Mouse (Mus musculus) kidney, adult 2 months (tissue): ENCODE measurements around the gene Prss53. TPM values are rescaled to one million over a fixed set of nuclear protein-coding genes. Genes with fewer than 3 reads are reported as not detected.
"Not testable (repeated sequence)": the region's sequence is repeated elsewhere in the genome, so short reads cannot be mapped to it uniquely, and the experiment has no call there.

Experiments used
- DNase-seq: peaks from one replicate; pipeline ENCODE4 v3.0.0; 2021
- H3K27ac ChIP-seq: fragments of 200-500 bp; 2 replicates; pipeline ENCODE4 v1.5.1; 2012; ENCODE audit warnings: low read depth, low read length, control low read depth, inconsistent platforms; ENCODE audit not compliant: insufficient read depth
- H3K27me3 ChIP-seq: fragments of 200-500 bp; replicated peaks from 2 replicates; pipeline ENCODE4 v1.6.1; 2012; ENCODE audit warnings: mild to moderate bottlenecking, moderate library complexity, low read length, inconsistent platforms; ENCODE audit not compliant: control insufficient read depth, insufficient read depth
- H3K36me3 ChIP-seq: fragments of 200-500 bp; 2 replicates; pipeline ENCODE4 v1.6.1; 2012; ENCODE audit warnings: mild to moderate bottlenecking, moderate library complexity, low read length, inconsistent platforms; ENCODE audit not compliant: control insufficient read depth, insufficient read depth
- H3K4me1 ChIP-seq: fragments of 200-500 bp; 2 replicates; pipeline ENCODE4 v1.6.1; 2011; ENCODE audit warnings: low read length; ENCODE audit not compliant: control insufficient read depth, insufficient read depth
- H3K4me3 ChIP-seq: fragments of 200-500 bp; 2 replicates; pipeline ENCODE4 v1.5.1; 2011; ENCODE audit warnings: mild to moderate bottlenecking, low read depth, low read length, control low read depth; ENCODE audit not compliant: insufficient read depth
- CTCF ChIP-seq: fragments of 200-500 bp; conservative IDR thresholded peaks from 2 replicates; pipeline ENCODE4 v1.5.1; 2011; ENCODE audit warnings: low read depth, mild to moderate bottlenecking, control low read depth, low read length, moderate library complexity, mixed read lengths; ENCODE audit not compliant: insufficient read depth, insufficient read length
- POLR2A ChIP-seq: fragments of 200-500 bp; IDR thresholded peaks from one replicate; pipeline ENCODE4 v1.6.1; 2011; ENCODE audit warnings: low read depth, low read length, control low read depth
- WGBS: fragments of 180-500 bp; shearing (Covaris S2); methylation state at CpG from one replicate; pipeline ENCODE4 v1.1.7; 2018; 5-methylcytosine and 5-hydroxymethylcytosine counted together
- polyA plus RNA-seq: library from polyadenylated mRNA; depleted of rRNA; stranded (reverse); fragments of >200 nt; gene quantifications from 2 replicates; pipeline ENCODE4 v1.2.3, GENCODE M21; 2012

The Prss53 gene
- polyA plus RNA-seq, 1 experiment: 5.1 TPM

DNA sequence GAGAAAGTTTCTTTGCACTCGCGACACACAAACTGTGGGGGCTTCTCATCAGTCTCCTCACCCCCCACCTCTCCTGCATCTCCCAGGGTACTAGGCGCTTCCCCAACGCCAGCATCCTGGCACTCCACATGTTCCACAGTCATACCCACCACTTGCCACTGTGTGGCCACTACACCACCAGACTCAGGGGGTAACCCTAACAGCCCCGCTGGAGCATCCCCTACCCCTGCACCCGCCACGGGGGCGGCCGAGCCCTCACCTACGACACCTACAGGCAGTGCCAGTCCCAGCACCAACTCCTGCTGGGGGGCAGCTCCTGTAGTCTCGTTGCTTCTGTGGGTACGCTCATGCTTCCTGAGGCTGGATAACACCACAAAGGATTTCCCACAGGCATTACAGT, 24.3 kb downstream of the Prss53 start:
- 95% methylated on average over 12 of the region's 12 CpGs for WGBS
- H3K27ac ChIP-seq: no peak overlapping the region
- H3K27me3 ChIP-seq: no peaks in the 10 kb centered on the region
- no peaks in the 10 kb centered on the region for H3K36me3 ChIP-seq
- DNase-seq: no peak
- H3K4me3 ChIP-seq: no peak overlapping the region
- no peaks in the 10 kb centered on the region for H3K4me1 ChIP-seq
- no peak for TF ChIP-seq POLR2A
- no peak for TF ChIP-seq CTCF

DNA sequence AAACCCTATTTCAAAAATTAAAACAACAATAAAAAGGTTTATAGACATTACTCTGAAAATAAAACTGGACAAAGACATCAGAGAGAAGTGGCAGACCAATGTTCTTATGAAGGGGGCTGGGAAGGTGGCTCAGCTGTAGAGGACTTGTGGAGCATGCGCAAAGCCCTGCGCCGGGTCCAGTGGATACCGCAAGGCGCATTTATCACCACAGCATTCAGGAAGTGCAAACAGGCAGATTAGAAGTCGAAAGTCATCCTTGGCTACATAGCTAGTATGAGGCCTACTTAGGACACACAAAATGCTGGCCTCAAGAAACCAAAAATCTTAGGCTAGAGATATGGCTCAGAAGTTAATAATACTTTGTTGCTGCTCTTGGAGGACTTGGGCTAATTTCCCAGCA, 32.5 kb downstream of the Prss53 start:
- 88% methylated on average over 6 of the region's 6 CpGs for WGBS
- H3K4me1 ChIP-seq: no peaks in the 10 kb centered on the region
- H3K36me3 ChIP-seq: no peaks in the 10 kb centered on the region
- no peak overlapping the region for H3K4me3 ChIP-seq
- H3K27me3 ChIP-seq: no peaks in the 10 kb centered on the region
- no peak for TF ChIP-seq POLR2A
- no peak for TF ChIP-seq CTCF
- no peak overlapping the region for H3K27ac ChIP-seq
- no peak for DNase-seq

DNA sequence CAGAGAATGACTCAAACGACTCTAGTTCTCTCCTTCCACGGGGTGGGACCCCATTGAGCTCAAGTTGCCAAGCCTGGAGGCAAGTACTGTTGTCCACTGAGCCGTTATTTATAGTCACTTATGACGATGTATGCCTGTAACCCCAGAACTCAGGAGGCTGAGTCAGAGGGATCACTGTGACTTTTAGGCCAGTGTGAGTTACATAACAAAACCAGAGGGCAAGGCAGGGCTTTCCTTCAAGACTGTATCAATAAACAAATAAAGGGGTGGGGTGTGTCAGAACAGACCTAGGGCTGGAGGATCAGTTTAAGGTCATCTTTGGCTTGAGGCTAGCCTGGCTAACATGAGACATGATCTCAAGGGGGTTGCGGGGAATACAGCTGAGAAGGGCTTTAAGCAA, 39.9 kb downstream of the Prss53 start:
- H3K36me3 ChIP-seq: no peaks in the 10 kb centered on the region
- 39% methylated on average over 5 of the region's 5 CpGs for WGBS
- DNase-seq: no peak
- no peaks in the 10 kb centered on the region for H3K4me1 ChIP-seq
- H3K27me3 ChIP-seq: no peaks in the 10 kb centered on the region
- no peak for TF ChIP-seq POLR2A
- TF ChIP-seq CTCF: no peak
- no peak overlapping the region for H3K4me3 ChIP-seq
- H3K27ac ChIP-seq: no peak overlapping the region

DNA sequence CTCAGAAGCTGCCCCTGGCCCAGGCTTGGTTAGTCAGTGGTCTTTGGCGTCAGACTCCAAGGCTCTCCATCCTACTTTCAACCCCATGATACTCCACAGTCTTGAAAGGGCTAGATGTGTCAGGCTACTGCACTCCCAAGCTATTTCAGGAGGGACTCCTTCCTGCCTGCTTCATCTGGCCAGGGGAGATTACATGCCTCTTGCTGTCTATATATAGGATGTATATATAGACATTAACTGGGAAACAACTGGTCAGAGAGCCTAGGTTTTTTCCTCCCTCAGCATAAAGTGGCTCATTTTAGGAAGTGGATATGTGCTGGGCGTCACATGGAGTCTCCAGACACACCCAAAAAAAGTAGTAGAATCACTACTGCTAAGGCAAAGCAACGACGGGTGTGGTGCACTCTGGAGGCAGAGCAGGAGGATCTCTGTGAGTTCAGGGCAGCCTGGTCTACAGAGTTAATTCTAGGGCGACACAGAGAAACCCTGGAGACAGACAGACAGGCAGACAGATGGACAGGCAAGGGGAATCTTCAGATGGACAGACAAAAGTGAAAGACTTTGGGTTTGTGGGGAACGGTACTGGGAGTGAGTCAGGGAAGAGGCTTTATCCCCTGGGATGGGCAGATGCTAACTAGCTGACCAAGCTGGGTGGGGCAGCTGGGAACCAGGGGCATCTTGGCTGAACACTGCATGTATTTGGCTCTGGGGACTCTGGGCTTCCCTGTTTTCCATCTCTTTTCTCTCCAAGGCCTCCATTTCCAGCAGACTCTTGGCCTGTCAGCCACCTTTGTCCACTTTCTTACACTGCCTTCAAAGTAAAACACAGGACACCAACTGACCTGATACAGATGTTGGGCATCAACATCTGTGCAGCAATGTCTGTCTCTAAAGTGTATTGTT, 40.5 kb downstream of the Prss53 start:
- Histone ChIP-seq H3K4me1 (no peaks in the 10 kb centered on the region), H3K27me3 (no peaks in the 10 kb centered on the region), H3K27ac (no peak overlapping the region), H3K4me3 (no peak overlapping the region), H3K36me3 (no peaks in the 10 kb centered on the region)
- DNase-seq: no peak
- TF ChIP-seq CTCF: no peak
- no peak for TF ChIP-seq POLR2A
- WGBS: 86% methylated on average over 6 of the region's 6 CpGs

DNA sequence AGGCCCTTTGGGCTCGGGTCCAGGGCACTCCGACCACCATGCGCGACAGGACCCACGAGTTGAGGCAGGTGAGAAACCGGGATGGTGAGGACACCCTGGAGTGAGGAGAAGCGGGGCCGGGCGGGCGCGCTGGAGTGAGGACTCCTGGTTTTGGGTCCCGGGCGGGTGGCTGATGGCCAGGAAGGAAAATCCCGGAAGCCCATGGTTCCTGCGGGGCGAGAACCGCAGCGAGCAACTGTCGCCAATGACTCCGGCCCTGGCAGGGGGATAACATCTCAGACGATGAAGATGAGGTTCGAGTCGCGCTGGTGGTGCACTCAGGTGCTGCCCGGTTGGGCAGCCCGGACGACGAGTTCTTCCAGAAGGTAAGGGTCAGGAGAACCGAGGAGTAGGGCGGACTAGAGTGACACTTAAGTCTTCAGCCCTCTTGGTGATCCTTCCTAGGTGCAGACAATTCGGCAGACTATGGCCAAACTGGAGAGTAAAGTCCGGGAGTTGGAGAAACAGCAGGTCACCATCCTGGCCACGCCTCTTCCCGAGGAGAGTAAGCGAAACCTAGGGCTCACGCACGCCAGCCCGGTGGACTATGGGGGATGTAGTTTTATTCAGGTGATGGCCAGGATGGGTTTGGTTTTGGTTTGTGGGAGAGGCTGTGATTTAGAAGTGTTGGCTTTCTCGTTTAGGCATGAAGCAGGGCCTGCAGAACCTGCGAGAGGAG, 48.6 kb downstream of the Prss53 start:
- Histone ChIP-seq H3K27ac (peak overlapping the region; percentile 94), H3K4me3 (peak overlapping the region; percentile 89), H3K4me1 (peaks cover 4% of the 10 kb centered on the region; the same call in 1 of the 2 replicates), H3K27me3 (no peaks in the 10 kb centered on the region), H3K36me3 (no peaks in the 10 kb centered on the region)
- peak; percentile 93 for DNase-seq
- TF ChIP-seq CTCF (no peak), POLR2A (peak; percentile 78)
- WGBS: under 1% methylated on average over 40 of the region's 40 CpGs

DNA sequence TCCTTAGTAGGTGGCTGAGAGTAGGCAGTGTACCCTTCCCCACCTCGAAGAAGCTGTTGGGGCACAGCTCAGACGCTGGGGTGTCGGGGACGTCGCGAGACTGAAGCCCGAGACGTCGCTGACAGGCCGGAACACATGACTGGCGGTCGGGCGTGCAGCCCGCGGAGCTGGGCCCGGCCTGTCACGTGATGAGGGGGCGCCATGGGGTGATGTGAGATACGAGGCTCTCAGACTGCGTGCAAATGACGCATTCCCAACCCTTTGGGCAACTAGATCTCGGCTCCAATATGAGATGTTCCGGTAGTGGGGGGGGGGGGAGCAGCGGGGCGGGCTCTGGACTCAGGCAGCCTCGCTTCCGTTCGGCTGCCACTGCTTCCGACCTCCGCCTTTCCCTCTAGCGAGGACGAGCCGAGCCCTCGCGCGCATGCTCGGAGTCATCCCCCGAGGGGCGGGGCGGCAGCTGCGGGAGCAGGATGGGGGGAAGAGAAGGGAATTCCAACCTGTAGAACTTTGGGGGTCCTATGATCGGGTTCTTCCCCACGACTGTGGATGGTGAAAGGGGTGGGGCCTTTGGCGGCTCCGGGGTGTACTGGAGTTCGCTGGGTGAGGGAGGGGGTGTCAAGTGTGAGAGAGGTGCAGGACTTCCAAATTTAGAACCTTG, 49.3 kb downstream of the Prss53 start:
- H3K4me1 ChIP-seq: peaks cover 4% of the 10 kb centered on the region; the same call in 1 of the 2 replicates
- H3K4me3 ChIP-seq: peak overlapping the region; percentile 89
- DNase-seq: peak; percentile 96
- H3K27ac ChIP-seq: peak overlapping the region; percentile 94
- no peaks in the 10 kb centered on the region for H3K36me3 ChIP-seq
- WGBS: under 1% methylated on average over 46 of the region's 46 CpGs
- no peaks in the 10 kb centered on the region for H3K27me3 ChIP-seq
- peak; percentile 46 for TF ChIP-seq POLR2A
- no peak for TF ChIP-seq CTCF

DNA sequence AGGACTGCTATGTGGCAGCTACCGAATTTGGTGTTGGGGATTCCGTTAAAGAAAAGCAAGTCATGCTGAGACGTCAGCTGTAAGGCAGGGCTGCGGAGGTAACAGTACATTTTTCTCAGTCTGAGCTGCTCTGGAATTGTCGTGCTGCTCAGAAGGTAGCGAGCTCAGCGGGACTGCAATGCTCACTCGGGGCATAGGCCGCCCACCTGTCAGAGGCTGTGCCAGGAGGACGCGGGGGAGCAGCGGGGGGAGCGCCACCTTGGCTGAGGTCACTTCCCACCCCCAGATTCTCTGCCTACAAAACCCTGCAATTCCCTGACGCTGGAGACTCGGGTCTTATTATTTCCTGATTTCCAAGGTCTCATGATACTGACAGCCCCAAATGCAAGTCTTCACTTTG, 49.9 kb downstream of the Prss53 start:
- no peak for TF ChIP-seq POLR2A
- TF ChIP-seq CTCF: no peak
- H3K27ac ChIP-seq: peak overlapping the region; percentile 94
- no peaks in the 10 kb centered on the region for H3K27me3 ChIP-seq
- peak overlapping the region; percentile 89 for H3K4me3 ChIP-seq
- H3K4me1 ChIP-seq: peaks cover 4% of the 10 kb centered on the region; the same call in 1 of the 2 replicates
- no peaks in the 10 kb centered on the region for H3K36me3 ChIP-seq
- no peak for DNase-seq
- WGBS: 2% methylated on average over 15 of the region's 15 CpGs

DNA sequence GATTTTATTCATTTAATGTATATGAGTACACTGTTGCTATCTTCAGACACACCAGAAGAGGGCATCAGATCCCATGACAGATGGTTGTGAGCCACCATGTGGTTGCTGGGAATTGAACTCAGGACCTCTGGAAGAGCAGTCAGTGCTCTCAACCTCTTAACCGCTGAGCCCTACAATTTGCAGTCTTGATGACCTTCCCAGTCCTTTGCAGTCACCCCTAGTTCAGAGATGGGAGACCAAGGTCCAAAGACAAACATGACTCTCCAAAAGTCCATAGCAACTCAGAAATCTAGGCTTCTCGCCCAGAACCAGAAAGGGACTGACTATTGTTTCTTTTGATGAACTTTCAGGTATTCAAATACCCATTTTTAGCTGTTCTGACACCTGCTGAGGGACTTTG, 50.7 kb downstream of the Prss53 start:
- not testable (repeated sequence) for H3K36me3 ChIP-seq, DNase-seq, H3K4me1 ChIP-seq, H3K4me3 ChIP-seq, H3K27ac ChIP-seq, H3K27me3 ChIP-seq
- 71% methylated on average over 2 of the region's 2 CpGs for WGBS

DNA sequence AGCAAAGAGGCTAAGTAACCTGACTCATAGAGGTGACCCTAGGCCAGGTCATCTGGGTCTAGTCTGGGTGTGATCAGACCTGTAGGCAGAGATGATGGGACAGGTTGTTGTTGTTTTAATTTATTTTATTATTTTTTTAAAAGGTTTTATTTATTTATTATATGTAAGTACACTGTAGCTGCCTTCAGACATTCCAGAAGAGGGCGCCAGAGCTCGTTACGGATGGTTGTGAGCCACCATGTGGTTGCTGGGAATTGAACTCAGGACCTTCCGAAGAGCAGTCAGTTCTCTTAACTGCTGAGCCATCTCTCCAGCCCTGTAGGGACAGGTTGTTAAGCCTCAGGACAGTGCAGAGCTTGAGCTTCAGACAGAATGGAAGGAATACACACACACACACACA, 52.9 kb downstream of the Prss53 start:
- H3K4me3 ChIP-seq, H3K36me3 ChIP-seq: not testable (repeated sequence)
- 74% methylated on average over 4 of the region's 4 CpGs for WGBS

More for the DNA sequence above, 52.9 kb downstream of the Prss53 start:
- not testable (repeated sequence) for H3K4me1 ChIP-seq, H3K27me3 ChIP-seq, H3K27ac ChIP-seq, DNase-seq
